Mouse (Mus musculus) midbrain, embryonic 11.5 days (tissue): ENCODE results near the gene Dgki. TPM values are rescaled to one million over a fixed set of nuclear protein-coding genes. Genes with fewer than 3 reads are reported as not detected.
"Not testable (repeated sequence)": the region's sequence is repeated elsewhere in the genome, so short reads cannot be mapped to it uniquely, and the experiment has no call there.

Experiments
- ATAC-seq: fragments of 200-750 bp; cut with Nextera tagmentation; 2 replicates; pipeline ENCODE4 v1.8.0; 2017; ENCODE audit warnings: moderate TSS enrichment, moderate library complexity; ENCODE audit not compliant: low FRiP score
- DNase-seq: peaks from one replicate; pipeline ENCODE4 v3.0.0; 2015; ENCODE audit warnings: low spot score; ENCODE audit errors: missing footprints
- H3K27ac ChIP-seq: fragments of 300-500 bp; sonication (generic); 2 replicates; pipeline ENCODE4 v1.5.1; 2014; ENCODE audit warnings: low read depth, low read length
- H3K27me3 ChIP-seq: fragments of 300-500 bp; sonication (generic); 2 replicates; pipeline ENCODE4 v1.6.1; 2014; ENCODE audit warnings: mild to moderate bottlenecking, low read length, moderate library complexity, mixed read lengths; ENCODE audit not compliant: control insufficient read depth, insufficient read depth
- H3K36me3 ChIP-seq: fragments of 300-500 bp; sonication (generic); 2 replicates; pipeline ENCODE4 v1.6.1; 2014; ENCODE audit warnings: mild to moderate bottlenecking, low read length, moderate library complexity, mixed read lengths; ENCODE audit not compliant: control insufficient read depth, insufficient read depth
- H3K4me1 ChIP-seq: fragments of 300-500 bp; sonication (generic); 2 replicates; pipeline ENCODE4 v1.6.1; 2014; ENCODE audit warnings: low read length; ENCODE audit not compliant: control insufficient read depth, insufficient read depth
- H3K4me2 ChIP-seq: fragments of 300-500 bp; sonication (generic); 2 replicates; pipeline ENCODE4 v1.6.1; 2014; ENCODE audit warnings: mild to moderate bottlenecking, moderate library complexity
- H3K4me3 ChIP-seq: fragments of 300-500 bp; sonication (generic); 2 replicates; pipeline ENCODE4 v1.5.1; 2014; ENCODE audit warnings: low read depth, low read length
- H3K9ac ChIP-seq: fragments of 300-500 bp; sonication (generic); 2 replicates; pipeline ENCODE4 v1.6.1; 2014; ENCODE audit warnings: low read length
- H3K9me3 ChIP-seq: fragments of 300-500 bp; sonication (generic); 2 replicates; pipeline ENCODE4 v1.6.1; 2016; ENCODE audit warnings: low read length; ENCODE audit not compliant: control insufficient read depth
- WGBS: fragments of 180-500 bp; shearing (Covaris S2); extraction: QIAGEN DNeasy Blood & Tissue Kit; methylation state at CpG from one replicate; pipeline ENCODE4 v1.1.7; 2014; 5-methylcytosine and 5-hydroxymethylcytosine counted together
- polyA plus RNA-seq: library from polyadenylated mRNA; unstranded; fragments of >200 nt; fragmentation: Nextera tagmentation; extraction: Ambion mirVana; gene quantifications from 2 replicates; pipeline ENCODE4 v1.2.1, GENCODE M21; 2014

Dgki gene
- polyA plus RNA-seq, 1 experiment from 2014 or later, result 2.1 TPM

- H3K4me1 ChIP-seq, result no peaks in the 10 kb centered on the region
- H3K36me3 ChIP-seq, result no peaks in the 10 kb centered on the region
- no peak overlapping the region for H3K4me3 ChIP-seq
- H3K9ac ChIP-seq, result no peak overlapping the region
- DNase-seq (no peak), ATAC-seq (no peak)
- H3K27ac ChIP-seq, result no peak overlapping the region
- H3K9me3 ChIP-seq, result no peaks in the 10 kb centered on the region
- H3K27me3 ChIP-seq, result no peaks in the 10 kb centered on the region
- no peak overlapping the region for H3K4me2 ChIP-seq
These were observed 161.2 kb downstream of the Dgki start for GRCm38 (mm10) chr6:37138816-37139215.

GRCm38 (mm10) chr6:37131257-37131656 is 168.7 kb downstream of the Dgki start:
- Histone ChIP-seq H3K4me2 (no peak overlapping the region), H3K27me3 (no peaks in the 10 kb centered on the region), H3K27ac (no peak overlapping the region), H3K36me3 (no peaks in the 10 kb centered on the region), H3K4me1 (no peaks in the 10 kb centered on the region), H3K9ac (no peak overlapping the region), H3K9me3 (no peaks in the 10 kb centered on the region), H3K4me3 (no peak overlapping the region)
- ATAC-seq (no peak), DNase-seq (no peak)
- 83% methylated on average over 4 of the region's 4 CpGs for WGBS

- no peak overlapping the region for H3K4me3 ChIP-seq
- H3K27ac ChIP-seq, result no peak overlapping the region
- H3K4me2 ChIP-seq, result no peak overlapping the region
- H3K36me3 ChIP-seq, result no peaks in the 10 kb centered on the region
- H3K9me3 ChIP-seq, result no peaks in the 10 kb centered on the region
- no peaks in the 10 kb centered on the region for H3K4me1 ChIP-seq
- H3K27me3 ChIP-seq, result no peaks in the 10 kb centered on the region
- no peak overlapping the region for H3K9ac ChIP-seq
- 93% methylated on average over 19 of the region's 19 CpGs for WGBS
- DNase-seq (no peak), ATAC-seq (no peak)
These were observed 179.4 kb downstream of the Dgki start for GRCm38 (mm10) chr6:37120417-37121154.

GRCm38 (mm10) chr6:37119205-37119604 is 180.8 kb downstream of the Dgki start:
- H3K27me3 ChIP-seq, result no peaks in the 10 kb centered on the region
- H3K4me3 ChIP-seq, result no peak overlapping the region
- no peaks in the 10 kb centered on the region for H3K4me1 ChIP-seq
- no peak for DNase-seq
- H3K27ac ChIP-seq, result no peak overlapping the region
- 85% methylated on average over 3 of the region's 3 CpGs for WGBS
- no peak overlapping the region for H3K4me2 ChIP-seq
- no peaks in the 10 kb centered on the region for H3K36me3 ChIP-seq
- H3K9me3 ChIP-seq, result no peaks in the 10 kb centered on the region
- ATAC-seq, result no peak
- H3K9ac ChIP-seq, result no peak overlapping the region

- no peaks in the 10 kb centered on the region for H3K27me3 ChIP-seq
- H3K9me3 ChIP-seq, result no peaks in the 10 kb centered on the region
- DNase-seq, result no peak
- no peak overlapping the region for H3K4me3 ChIP-seq
- no peak for ATAC-seq
- H3K36me3 ChIP-seq, result no peaks in the 10 kb centered on the region
- no peaks in the 10 kb centered on the region for H3K4me1 ChIP-seq
- H3K9ac ChIP-seq, result no peak overlapping the region
- H3K27ac ChIP-seq, result no peak overlapping the region
- H3K4me2 ChIP-seq, result no peak overlapping the region
- WGBS, result 84% methylated on average over 4 of the region's 4 CpGs
These were observed 186.9 kb downstream of the Dgki start for GRCm38 (mm10) chr6:37113048-37113447.

- ATAC-seq, result not testable (repeated sequence)
- WGBS, result 93% methylated on average over 6 of the region's 6 CpGs
These were observed 193.7 kb downstream of the Dgki start for GRCm38 (mm10) chr6:37106236-37106635.

GRCm38 (mm10) chr6:37100413-37100812 is 199.6 kb downstream of the Dgki start:
- Histone ChIP-seq H3K4me2 (no peak overlapping the region), H3K4me3 (no peak overlapping the region), H3K27me3 (no peaks in the 10 kb centered on the region), H3K36me3 (no peaks in the 10 kb centered on the region), H3K4me1 (no peaks in the 10 kb centered on the region), H3K27ac (no peak overlapping the region), H3K9ac (no peak overlapping the region), H3K9me3 (no peaks in the 10 kb centered on the region)
- 84% methylated on average over 5 of the region's 5 CpGs for WGBS
- no peak for DNase-seq
- ATAC-seq, result no peak

More at GRCm38 (mm10) chr6:37106236-37106635, 193.7 kb downstream of the Dgki start:
- DNase-seq, H3K4me1 ChIP-seq, H3K9ac ChIP-seq, H3K36me3 ChIP-seq, H3K9me3 ChIP-seq, H3K27me3 ChIP-seq, H3K4me2 ChIP-seq, H3K4me3 ChIP-seq, H3K27ac ChIP-seq: not testable (repeated sequence)

- ATAC-seq (peak; percentile 74; the same call in 1 of the 2 replicates), DNase-seq (peak; percentile 98)
- Histone ChIP-seq H3K4me3 (no peak overlapping the region), H3K9ac (no peak overlapping the region), H3K9me3 (no peaks in the 10 kb centered on the region), H3K36me3 (no peaks in the 10 kb centered on the region), H3K4me2 (no peak overlapping the region), H3K4me1 (no peaks in the 10 kb centered on the region), H3K27ac (no peak overlapping the region), H3K27me3 (no peaks in the 10 kb centered on the region)
- WGBS, result 48% methylated on average over 18 of the region's 18 CpGs
These were observed 202.4 kb downstream of the Dgki start for GRCm38 (mm10) chr6:37097356-37098155.

- no peaks in the 10 kb centered on the region for H3K4me1 ChIP-seq
- 64% methylated on average over 12 of the region's 12 CpGs for WGBS
- no peak for DNase-seq
- no peaks in the 10 kb centered on the region for H3K36me3 ChIP-seq
- ATAC-seq, result no peak
- H3K9me3 ChIP-seq, result no peaks in the 10 kb centered on the region
- H3K4me3 ChIP-seq, result no peak overlapping the region
- no peak overlapping the region for H3K27ac ChIP-seq
- H3K27me3 ChIP-seq, result no peaks in the 10 kb centered on the region
- no peak overlapping the region for H3K4me2 ChIP-seq
- no peak overlapping the region for H3K9ac ChIP-seq
These were observed 203.1 kb downstream of the Dgki start for GRCm38 (mm10) chr6:37096840-37097305.
